Mouse (Mus musculus) stomach, embryonic 16.5 days (tissue): Measurements from ENCODE around the gene Hspa1l. TPM values are rescaled to one million over a fixed set of nuclear protein-coding genes. Genes with fewer than 3 reads are reported as not detected.
"Not testable (repeated sequence)": the region's sequence is repeated elsewhere in the genome, so short reads cannot be mapped to it uniquely, and the experiment has no call there.

Source experiments
- ATAC-seq: fragments of 200-750 bp; cut with Nextera tagmentation; 2 replicates; pipeline ENCODE4 v1.8.0; 2017; ENCODE audit warnings: moderate number of reproducible peaks, moderate TSS enrichment; ENCODE audit not compliant: insufficient read depth, low FRiP score
- H3K27ac ChIP-seq: fragments of 300-500 bp; sonication (generic); 2 replicates; pipeline ENCODE4 v1.5.1; 2014; ENCODE audit warnings: low read length
- H3K27me3 ChIP-seq: fragments of 300-500 bp; sonication (generic); 2 replicates; pipeline ENCODE4 v1.6.1; 2014; ENCODE audit warnings: low read length, control low read depth, mixed read lengths; ENCODE audit not compliant: control insufficient read depth, insufficient read depth
- H3K36me3 ChIP-seq: fragments of 300-500 bp; sonication (generic); 2 replicates; pipeline ENCODE4 v1.6.1; 2014; ENCODE audit warnings: low read length; ENCODE audit not compliant: control insufficient read depth, insufficient read depth
- H3K4me1 ChIP-seq: fragments of 300-500 bp; sonication (generic); 2 replicates; pipeline ENCODE4 v1.6.1; 2014; ENCODE audit warnings: low read length, control low read depth, mixed read lengths; ENCODE audit not compliant: control insufficient read depth, insufficient read depth
- H3K4me2 ChIP-seq: fragments of 300-500 bp; sonication (generic); 2 replicates; pipeline ENCODE4 v1.6.1; 2014; ENCODE audit warnings: low read depth, low read length, mixed read lengths
- H3K4me3 ChIP-seq: fragments of 300-500 bp; sonication (generic); replicated peaks from 2 replicates; pipeline ENCODE4 v1.5.1; 2014; ENCODE audit warnings: mild to moderate bottlenecking, low read length
- H3K9ac ChIP-seq: fragments of 300-500 bp; sonication (generic); 2 replicates; pipeline ENCODE4 v1.6.1; 2014; ENCODE audit warnings: low read length
- H3K9me3 ChIP-seq: fragments of 300-500 bp; sonication (generic); replicated peaks from 2 replicates; pipeline ENCODE4 v1.6.1; 2016; ENCODE audit warnings: low read length, control low read depth; ENCODE audit not compliant: control insufficient read depth
- WGBS: fragments of 180-500 bp; shearing (Covaris S2); extraction: QIAGEN DNeasy Blood & Tissue Kit; methylation state at CpG from one replicate; pipeline ENCODE4 v1.1.7; 2014; 5-methylcytosine and 5-hydroxymethylcytosine counted together
- polyA plus RNA-seq: library from polyadenylated mRNA; unstranded; fragments of >200 nt; fragmentation: Nextera tagmentation; extraction: Ambion mirVana; gene quantifications from 2 replicates; pipeline ENCODE4 v1.2.1, GENCODE M21; 2015

Hspa1l gene
- polyA plus RNA-seq, 1 experiment from 2014 or later: 0.96 TPM

DNA sequence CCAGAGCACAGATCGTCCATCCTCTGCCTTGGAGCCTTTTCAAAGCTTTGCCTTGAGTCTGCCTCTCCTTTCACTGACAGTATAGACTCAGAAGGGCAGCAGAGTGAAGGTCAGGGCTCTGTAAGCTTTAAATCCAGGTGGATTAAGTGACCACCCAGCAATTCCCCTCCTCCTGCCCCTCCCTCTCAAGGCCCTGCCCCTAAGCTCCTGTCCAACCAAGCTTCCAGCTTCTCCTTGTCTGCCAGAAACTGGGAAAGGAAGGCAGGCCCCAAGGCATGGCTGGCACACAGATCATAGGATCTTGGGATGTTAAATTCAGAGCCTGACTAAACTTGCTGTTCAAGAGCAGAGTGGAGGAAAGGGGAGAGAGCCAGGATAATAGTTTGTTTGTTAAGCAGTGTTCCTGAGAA lies 7.9 kb upstream of the Hspa1l start:
- Histone ChIP-seq H3K4me1 (peaks cover 24% of the 10 kb centered on the region), H3K9me3 (no peaks in the 10 kb centered on the region), H3K4me3 (no peak overlapping the region), H3K9ac (peak overlapping the region; percentile 46), H3K4me2 (no peak overlapping the region), H3K36me3 (no peaks in the 10 kb centered on the region), H3K27me3 (peaks cover 19% of the 10 kb centered on the region), H3K27ac (peak overlapping the region; percentile 20)
- 0 out of 2 replicates have a peak, but pooled peaks have one; percentile 9 for ATAC-seq
- WGBS: 20% methylated on average over 1 of the region's 1 CpGs

DNA sequence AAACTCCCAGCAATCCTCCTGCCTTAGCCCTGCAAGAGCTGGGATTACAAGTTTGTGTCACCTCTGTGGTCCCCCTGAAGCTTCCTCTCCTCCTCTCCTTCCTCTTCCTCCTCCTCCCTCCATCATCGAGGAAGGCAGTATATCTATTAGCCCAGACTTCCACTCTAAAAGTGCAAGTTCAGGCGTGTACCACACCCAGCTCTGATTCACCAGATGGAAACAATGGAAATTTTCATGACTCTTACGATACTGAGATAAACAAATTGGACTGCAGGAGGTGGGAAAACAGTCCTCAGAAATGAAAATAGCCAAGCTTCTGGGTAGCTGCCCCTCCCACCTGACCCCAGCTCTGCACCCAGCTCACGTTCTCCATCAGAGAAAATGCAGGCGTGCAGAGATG lies 6.9 kb upstream of the Hspa1l start:
- H3K4me2 ChIP-seq: no peak overlapping the region
- H3K27ac ChIP-seq: no peak overlapping the region; the same call in 1 of the 2 replicates
- peaks cover 18% of the 10 kb centered on the region for H3K4me1 ChIP-seq
- ATAC-seq: no peak
- H3K9me3 ChIP-seq: no peaks in the 10 kb centered on the region
- H3K36me3 ChIP-seq: no peaks in the 10 kb centered on the region
- no peak overlapping the region for H3K4me3 ChIP-seq
- peaks cover 19% of the 10 kb centered on the region for H3K27me3 ChIP-seq
- WGBS: 42% methylated on average over 5 of the region's 5 CpGs
- H3K9ac ChIP-seq: peak overlapping the region; percentile 12; the same call in 1 of the 2 replicates

DNA sequence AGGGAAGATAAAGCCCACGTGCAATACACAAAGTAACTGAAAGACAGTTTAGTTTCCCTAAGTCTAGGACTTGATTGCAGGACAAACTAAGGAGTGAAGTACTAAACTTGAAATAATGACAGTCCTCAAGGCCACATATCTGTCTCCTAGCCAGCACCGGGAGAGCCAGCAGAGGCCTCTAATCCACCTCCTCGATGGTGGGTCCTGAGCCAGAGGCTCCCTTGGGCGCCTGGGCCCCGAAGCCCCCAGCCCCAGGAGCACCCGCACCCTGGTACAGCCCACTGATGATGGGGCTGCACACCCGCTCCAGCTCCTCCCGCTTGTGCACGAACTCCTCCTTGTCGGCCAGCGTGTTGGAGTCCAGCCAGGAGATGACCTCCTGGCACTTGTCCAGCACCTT lies 2.7 kb upstream of the Hspa1l start, which contains the start of gene Gm20481:
TSS of gene Gm20481 (plus strand) at position 91 of the 400 bp plus-strand sequence.
- H3K9me3 ChIP-seq, H3K4me3 ChIP-seq, ATAC-seq, H3K4me1 ChIP-seq, H3K9ac ChIP-seq, H3K27ac ChIP-seq, H3K4me2 ChIP-seq, H3K36me3 ChIP-seq: not testable (repeated sequence)
- peaks cover 19% of the 10 kb centered on the region for H3K27me3 ChIP-seq
- 59% methylated on average over 6 of the region's 11 CpGs for WGBS

DNA sequence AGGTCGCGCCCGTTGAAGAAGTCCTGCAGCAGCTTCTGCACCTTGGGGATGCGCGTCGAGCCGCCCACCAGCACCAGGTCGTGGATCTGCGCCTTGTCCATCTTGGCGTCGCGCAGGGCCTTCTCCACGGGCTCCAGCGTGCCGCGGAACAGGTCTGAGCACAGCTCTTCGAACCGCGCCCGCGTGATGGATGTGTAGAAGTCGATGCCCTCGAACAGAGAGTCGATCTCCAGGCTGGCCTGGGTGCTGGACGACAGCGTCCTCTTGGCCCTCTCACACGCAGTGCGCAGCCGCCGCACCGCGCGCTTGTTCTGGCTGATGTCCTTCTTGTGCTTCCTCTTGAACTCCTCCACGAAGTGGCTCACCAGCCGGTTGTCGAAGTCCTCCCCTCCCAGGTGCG lies 1.7 kb upstream of the Hspa1l start:
- H3K9me3 ChIP-seq, H3K27ac ChIP-seq, H3K4me1 ChIP-seq, H3K4me3 ChIP-seq, ATAC-seq, H3K9ac ChIP-seq, H3K4me2 ChIP-seq, H3K36me3 ChIP-seq: not testable (repeated sequence)
- peaks cover 19% of the 10 kb centered on the region for H3K27me3 ChIP-seq
- 28% methylated on average over 24 of the region's 37 CpGs for WGBS

DNA sequence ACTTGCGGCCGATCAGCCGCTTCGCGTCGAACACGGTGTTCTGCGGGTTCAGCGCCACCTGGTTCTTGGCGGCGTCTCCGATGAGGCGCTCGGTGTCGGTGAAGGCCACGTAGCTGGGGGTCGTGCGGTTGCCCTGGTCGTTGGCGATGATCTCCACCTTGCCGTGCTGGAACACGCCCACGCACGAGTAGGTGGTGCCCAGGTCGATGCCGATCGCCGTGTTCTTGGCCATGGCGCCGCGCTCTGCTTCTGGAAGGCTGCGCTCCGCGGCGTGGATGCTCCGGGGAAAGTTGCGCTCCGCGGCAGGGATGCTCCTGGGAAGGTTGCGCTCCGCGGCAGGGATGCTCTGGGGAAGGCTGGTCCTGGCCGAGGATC lies 822 bp upstream of the Hspa1l start:
- not testable (repeated sequence) for H3K36me3 ChIP-seq, H3K27ac ChIP-seq, H3K4me1 ChIP-seq, H3K9ac ChIP-seq, H3K9me3 ChIP-seq
- Histone ChIP-seq H3K4me2 (peak overlapping the region; percentile 69), H3K4me3 (peak overlapping the region; percentile 42), H3K27me3 (peaks cover 19% of the 10 kb centered on the region)
- 3% methylated on average over 22 of the region's 43 CpGs for WGBS
- peak; percentile 44 for ATAC-seq

DNA sequence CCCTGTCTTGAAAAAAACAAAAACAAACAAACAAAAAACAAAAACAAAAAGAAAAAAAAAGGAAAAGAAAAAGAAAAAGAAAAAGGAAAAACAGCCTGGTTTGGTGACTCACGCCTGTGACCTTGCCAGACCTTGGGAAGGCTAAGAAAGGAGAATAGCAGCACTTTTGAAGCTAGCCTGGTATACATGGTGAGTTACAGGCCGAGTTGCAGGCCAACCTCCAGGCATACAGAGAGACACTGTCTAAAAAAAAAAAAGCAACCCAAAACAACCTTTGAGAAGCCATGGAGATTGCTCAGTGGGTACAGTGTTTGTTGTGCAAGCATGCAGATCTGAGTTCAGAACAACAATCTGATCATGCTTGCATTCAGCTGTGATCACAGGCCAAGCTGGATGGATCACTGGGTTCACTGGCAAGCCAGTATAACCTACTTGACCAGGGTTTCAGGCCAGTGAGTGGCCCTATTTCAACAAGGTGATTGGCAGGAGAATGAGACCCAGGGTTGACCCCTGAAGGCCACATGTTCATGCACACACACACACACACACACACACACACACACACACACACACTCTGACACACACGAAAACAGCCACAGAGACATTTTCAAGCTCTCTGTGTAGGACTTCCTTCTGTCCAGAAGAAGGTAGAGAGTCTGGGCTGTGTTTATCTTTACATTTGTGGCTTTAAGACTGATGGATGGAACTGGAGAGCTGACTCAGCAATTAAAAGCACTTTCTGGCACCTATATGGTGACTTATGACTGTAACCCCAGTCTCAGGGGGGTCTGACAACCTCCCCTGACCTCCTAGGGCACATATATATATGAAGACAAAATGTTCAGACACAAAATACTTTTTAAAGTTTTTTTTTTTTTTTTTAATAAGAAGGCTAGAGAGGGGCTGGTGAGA lies 3.3 kb downstream of the Hspa1l start:
- 64% methylated on average over 3 of the region's 3 CpGs for WGBS
- ATAC-seq: no peak
- H3K4me3 ChIP-seq: no peak overlapping the region
- H3K27me3 ChIP-seq: no peaks in the 10 kb centered on the region
- peaks cover 7% of the 10 kb centered on the region; the same call in 1 of the 2 replicates for H3K4me1 ChIP-seq
- no peaks in the 10 kb centered on the region for H3K36me3 ChIP-seq
- H3K4me2 ChIP-seq: no peak overlapping the region
- no peaks in the 10 kb centered on the region for H3K9me3 ChIP-seq
- H3K27ac ChIP-seq: no peak overlapping the region
- H3K9ac ChIP-seq: no peak overlapping the region

DNA sequence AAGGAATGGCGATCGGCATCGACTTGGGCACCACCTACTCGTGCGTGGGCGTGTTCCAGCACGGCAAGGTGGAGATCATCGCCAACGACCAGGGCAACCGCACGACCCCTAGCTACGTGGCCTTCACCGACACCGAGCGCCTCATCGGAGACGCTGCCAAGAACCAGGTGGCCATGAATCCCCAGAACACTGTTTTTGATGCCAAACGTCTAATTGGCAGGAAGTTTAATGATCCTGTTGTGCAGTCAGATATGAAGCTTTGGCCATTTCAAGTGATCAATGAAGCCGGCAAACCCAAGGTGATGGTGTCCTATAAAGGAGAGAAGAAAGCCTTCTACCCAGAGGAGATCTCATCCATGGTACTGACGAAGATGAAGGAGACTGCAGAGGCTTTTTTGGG lies 4.5 kb downstream of the Hspa1l start:
- Histone ChIP-seq H3K36me3 (no peaks in the 10 kb centered on the region), H3K27me3 (no peaks in the 10 kb centered on the region), H3K27ac (no peak overlapping the region), H3K4me3 (no peak overlapping the region), H3K9ac (no peak overlapping the region), H3K9me3 (no peaks in the 10 kb centered on the region), H3K4me2 (no peak overlapping the region), H3K4me1 (peaks cover 8% of the 10 kb centered on the region; the same call in 1 of the 2 replicates)
- WGBS: 96% methylated on average over 20 of the region's 20 CpGs
- no peak for ATAC-seq

DNA sequence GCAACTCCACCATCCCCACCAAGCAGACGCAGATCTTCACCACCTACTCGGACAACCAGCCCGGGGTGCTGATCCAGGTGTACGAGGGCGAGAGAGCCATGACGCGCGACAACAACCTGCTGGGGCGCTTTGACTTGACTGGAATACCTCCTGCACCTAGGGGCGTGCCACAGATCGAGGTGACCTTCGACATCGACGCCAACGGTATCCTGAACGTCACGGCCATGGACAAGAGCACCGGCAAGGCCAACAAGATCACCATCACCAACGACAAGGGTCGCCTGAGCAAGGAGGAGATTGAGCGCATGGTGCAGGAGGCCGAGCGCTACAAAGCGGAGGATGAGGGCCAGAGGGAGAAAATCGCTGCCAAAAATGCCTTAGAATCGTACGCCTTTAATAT lies 5.7 kb downstream of the Hspa1l start:
- Histone ChIP-seq H3K4me2 (no peak overlapping the region), H3K27me3 (no peaks in the 10 kb centered on the region), H3K4me3 (no peak overlapping the region), H3K9ac (no peak overlapping the region), H3K27ac (no peak overlapping the region), H3K36me3 (no peaks in the 10 kb centered on the region), H3K9me3 (no peaks in the 10 kb centered on the region), H3K4me1 (peaks cover 9% of the 10 kb centered on the region)
- ATAC-seq: no peak
- 87% methylated on average over 27 of the region's 27 CpGs for WGBS

DNA sequence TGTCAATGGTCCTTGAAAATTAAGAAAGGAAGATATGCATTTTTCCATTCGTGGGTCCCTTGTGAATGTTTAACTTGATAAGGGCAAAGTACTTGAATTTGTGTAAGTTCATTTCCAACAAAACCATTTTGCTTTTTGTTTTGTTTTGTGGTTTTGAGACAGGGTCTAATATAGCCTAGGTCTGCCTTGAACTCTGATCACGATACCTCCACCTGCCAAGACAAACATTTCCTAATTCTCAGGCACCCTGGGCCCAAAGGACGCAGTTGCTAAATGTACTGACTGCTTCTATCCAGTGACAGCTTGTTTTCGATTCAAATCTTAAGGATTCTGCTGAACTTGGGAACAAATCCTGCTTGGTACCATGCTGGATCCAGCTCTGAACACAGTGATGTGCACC lies 7.1 kb downstream of the Hspa1l start:
- ATAC-seq: no peak
- H3K4me2 ChIP-seq: no peak overlapping the region
- no peak overlapping the region for H3K4me3 ChIP-seq
- WGBS: 89% methylated on average over 4 of the region's 4 CpGs
- peaks cover 9% of the 10 kb centered on the region for H3K4me1 ChIP-seq
- no peak overlapping the region for H3K27ac ChIP-seq
- H3K9ac ChIP-seq: no peak overlapping the region
- H3K9me3 ChIP-seq: no peaks in the 10 kb centered on the region
- H3K27me3 ChIP-seq: no peaks in the 10 kb centered on the region
- H3K36me3 ChIP-seq: no peaks in the 10 kb centered on the region
